Mouse (Mus musculus) liver, embryonic 11.5 days (tissue): ENCODE results near the gene Trim25. TPM values are rescaled to one million over a fixed set of nuclear protein-coding genes. Genes with fewer than 3 reads are reported as not detected.
"Not testable (repeated sequence)": the region's sequence is repeated elsewhere in the genome, so short reads cannot be mapped to it uniquely, and the experiment has no call there.

Experiments
- ATAC-seq: fragments of 200-750 bp; cut with Nextera tagmentation; replicated peaks from 2 replicates; pipeline ENCODE4 v1.8.0; 2017; ENCODE audit warnings: moderate number of reproducible peaks, mild to moderate bottlenecking, moderate TSS enrichment, moderate library complexity; ENCODE audit not compliant: low FRiP score
- DNase-seq: peaks from one replicate; pipeline ENCODE4 v3.0.0-alpha.2; 2017; ENCODE audit warnings: low spot score
- H3K27ac ChIP-seq: fragments of 300-500 bp; sonication (generic); 2 replicates; pipeline ENCODE4 v1.5.1; 2014; ENCODE audit warnings: mild to moderate bottlenecking, low read depth, low read length, control low read depth
- H3K27me3 ChIP-seq: fragments of 300-500 bp; sonication (generic); replicated peaks from 2 replicates; pipeline ENCODE4 v1.6.1; 2014; ENCODE audit warnings: low read length, mixed read lengths; ENCODE audit not compliant: control insufficient read depth, insufficient read depth
- H3K36me3 ChIP-seq: fragments of 300-500 bp; sonication (generic); 2 replicates; pipeline ENCODE4 v1.6.1; 2014; ENCODE audit warnings: mild to moderate bottlenecking, low read length, moderate library complexity, mixed read lengths; ENCODE audit not compliant: control insufficient read depth, insufficient read depth
- H3K4me1 ChIP-seq: fragments of 300-500 bp; sonication (generic); replicated peaks from 2 replicates; pipeline ENCODE4 v1.6.1; 2014; ENCODE audit warnings: low read length, mixed read lengths; ENCODE audit not compliant: control insufficient read depth, insufficient read depth
- H3K4me2 ChIP-seq: fragments of 300-500 bp; sonication (generic); 2 replicates; pipeline ENCODE4 v1.6.1; 2014; ENCODE audit warnings: mild to moderate bottlenecking, control low read depth, moderate library complexity
- H3K4me3 ChIP-seq: fragments of 300-500 bp; sonication (generic); 2 replicates; pipeline ENCODE4 v1.5.1; 2014; ENCODE audit warnings: low read depth, low read length, control low read depth
- H3K9ac ChIP-seq: fragments of 300-500 bp; sonication (generic); 2 replicates; pipeline ENCODE4 v1.6.1; 2014; ENCODE audit warnings: low read depth, low read length, control low read depth
- H3K9me3 ChIP-seq: fragments of 300-500 bp; sonication (generic); 2 replicates; pipeline ENCODE4 v1.6.1; 2016; ENCODE audit warnings: low read length, inconsistent platforms, mixed read lengths; ENCODE audit not compliant: control insufficient read depth
- WGBS: fragments of 180-500 bp; shearing (Covaris S2); extraction: QIAGEN DNeasy Blood & Tissue Kit; methylation state at CpG from one replicate; pipeline ENCODE4 v1.1.7; 2014; 5-methylcytosine and 5-hydroxymethylcytosine counted together
- polyA plus RNA-seq: library from polyadenylated mRNA; unstranded; fragments of >200 nt; fragmentation: Nextera tagmentation; extraction: Ambion mirVana; gene quantifications from 2 replicates; pipeline ENCODE4 v1.2.1, GENCODE M21; 2014

The Trim25 gene
- polyA plus RNA-seq, 1 experiment from 2014 or later = 21.1 TPM

GRCm38 (mm10) chr11:89035552-89035951 is 36.4 kb downstream of the Trim25 start:
- no peaks in the 10 kb centered on the region for H3K27me3 ChIP-seq
- no peaks in the 10 kb centered on the region for H3K4me1 ChIP-seq
- WGBS = 86% methylated on average over 3 of the region's 3 CpGs
- no peaks in the 10 kb centered on the region for H3K9me3 ChIP-seq
- H3K4me2 ChIP-seq = no peak overlapping the region
- no peak overlapping the region for H3K9ac ChIP-seq
- H3K4me3 ChIP-seq = no peak overlapping the region
- H3K36me3 ChIP-seq = peaks cover 7% of the 10 kb centered on the region; the same call in 1 of the 2 replicates
- DNase-seq (no peak), ATAC-seq (no peak)
- no peak overlapping the region for H3K27ac ChIP-seq

- Histone ChIP-seq H3K9ac (no peak overlapping the region), H3K27ac (no peak overlapping the region), H3K9me3 (no peaks in the 10 kb centered on the region), H3K36me3 (peaks cover 10% of the 10 kb centered on the region; the same call in 1 of the 2 replicates), H3K4me2 (no peak overlapping the region), H3K4me1 (no peaks in the 10 kb centered on the region), H3K27me3 (no peaks in the 10 kb centered on the region), H3K4me3 (no peak overlapping the region)
- no peak for ATAC-seq
- 89% methylated on average over 6 of the region's 6 CpGs for WGBS
- DNase-seq = no peak
These were observed 39.3 kb downstream of the Trim25 start for GRCm38 (mm10) chr11:89038496-89038895.

DNA sequence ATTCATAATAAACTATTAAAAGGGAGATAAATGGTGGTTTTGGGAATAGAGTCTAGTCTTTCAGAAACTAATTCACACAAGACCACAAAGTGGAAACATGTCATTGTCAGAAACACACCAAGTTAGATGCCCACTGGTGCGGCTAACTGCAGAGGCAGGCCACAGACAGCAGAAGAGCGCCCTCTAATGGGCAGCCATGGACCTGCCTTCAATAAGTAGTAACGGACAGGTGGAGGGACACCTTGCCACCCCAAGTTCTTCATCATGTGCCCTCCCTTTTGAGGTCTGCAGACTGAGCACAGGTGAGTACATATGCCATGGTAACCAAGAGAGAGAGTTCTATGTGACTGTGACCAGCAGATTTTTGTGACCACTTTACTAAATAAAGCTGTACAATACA is 40.1 kb downstream of the Trim25 start:
- Histone ChIP-seq H3K36me3 (peaks cover 14% of the 10 kb centered on the region; the same call in 1 of the 2 replicates), H3K27me3 (no peaks in the 10 kb centered on the region), H3K27ac (no peak overlapping the region), H3K4me2 (no peak overlapping the region), H3K4me1 (no peaks in the 10 kb centered on the region), H3K9ac (no peak overlapping the region), H3K4me3 (no peak overlapping the region), H3K9me3 (no peaks in the 10 kb centered on the region)
- ATAC-seq (0 out of 2 replicates have a peak, but pooled peaks have one; percentile 43), DNase-seq (no peak)
- 30% methylated on average over 3 of the region's 3 CpGs for WGBS

DNA sequence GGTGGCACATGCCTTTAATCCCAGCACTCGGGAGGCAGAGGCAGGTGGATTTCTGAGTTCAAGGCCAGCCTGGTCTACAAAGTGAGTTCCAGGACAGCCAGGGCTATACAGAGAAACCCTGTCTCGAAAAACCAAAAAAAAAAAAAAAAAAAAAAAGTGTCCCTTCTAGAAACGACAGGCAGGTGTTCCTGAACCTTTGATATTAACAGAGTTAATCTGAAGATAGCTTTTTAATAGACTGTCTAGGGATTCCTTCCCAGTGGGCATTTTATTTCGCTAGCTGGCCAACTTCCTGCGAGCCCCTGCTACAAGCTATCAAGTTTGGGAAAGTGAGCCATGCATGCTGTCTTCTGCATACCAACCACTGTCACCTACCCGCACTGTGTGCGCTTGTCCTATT is 41.9 kb downstream of the Trim25 start:
- peaks cover 24% of the 10 kb centered on the region for H3K36me3 ChIP-seq

GRCm38 (mm10) chr11:89043046-89043445 is 43.9 kb downstream of the Trim25 start:
- Histone ChIP-seq H3K9ac (no peak overlapping the region), H3K4me3 (no peak overlapping the region), H3K4me1 (no peaks in the 10 kb centered on the region), H3K9me3 (no peaks in the 10 kb centered on the region), H3K4me2 (no peak overlapping the region), H3K27me3 (no peaks in the 10 kb centered on the region), H3K36me3 (peaks cover 35% of the 10 kb centered on the region), H3K27ac (no peak overlapping the region)
- DNase-seq (no peak), ATAC-seq (no peak)
- WGBS = 89% methylated on average over 7 of the region's 7 CpGs

More for the DNA sequence above, 41.9 kb downstream of the Trim25 start:
- not testable (repeated sequence) for H3K4me1 ChIP-seq, H3K27me3 ChIP-seq, ATAC-seq, DNase-seq, H3K4me2 ChIP-seq, H3K9ac ChIP-seq, H3K4me3 ChIP-seq, H3K27ac ChIP-seq, H3K9me3 ChIP-seq
- 88% methylated on average over 6 of the region's 7 CpGs for WGBS

GRCm38 (mm10) chr11:89045501-89045900 is 46.3 kb downstream of the Trim25 start:
- not testable (repeated sequence) for H3K9me3 ChIP-seq, H3K27ac ChIP-seq, H3K9ac ChIP-seq, ATAC-seq, DNase-seq, H3K4me1 ChIP-seq, H3K4me2 ChIP-seq, H3K4me3 ChIP-seq, H3K27me3 ChIP-seq
- 93% methylated on average over 3 of the region's 3 CpGs for WGBS
- H3K36me3 ChIP-seq = peaks cover 28% of the 10 kb centered on the region

DNA sequence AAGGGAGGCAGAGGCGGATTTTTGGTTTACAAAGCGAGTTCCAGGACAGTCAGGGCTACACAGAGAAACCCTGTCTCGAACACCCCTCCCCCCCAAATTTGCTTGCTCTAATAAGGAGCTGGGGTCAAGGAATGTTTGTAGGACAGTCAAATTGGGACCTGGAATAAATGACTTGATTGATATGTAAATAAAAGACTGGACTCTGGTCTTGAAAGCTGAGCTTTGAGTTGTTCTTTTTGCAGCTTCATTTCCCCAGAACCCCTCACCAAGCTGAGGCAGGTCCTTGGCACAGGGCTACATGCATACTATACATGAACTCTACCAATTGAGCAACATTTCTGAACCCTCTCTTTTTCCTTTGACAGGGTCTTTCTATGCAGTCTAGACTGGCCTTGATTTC is 46.8 kb downstream of the Trim25 start:
- ATAC-seq (no peak), DNase-seq (no peak)
- Histone ChIP-seq H3K9ac (no peak overlapping the region), H3K27me3 (no peaks in the 10 kb centered on the region), H3K27ac (no peak overlapping the region), H3K4me1 (no peaks in the 10 kb centered on the region), H3K4me2 (no peak overlapping the region), H3K9me3 (no peaks in the 10 kb centered on the region), H3K36me3 (peaks cover 25% of the 10 kb centered on the region), H3K4me3 (no peak overlapping the region)
- WGBS = 88% methylated on average over 3 of the region's 3 CpGs

GRCm38 (mm10) chr11:89051767-89052166 is 52.6 kb downstream of the Trim25 start:
- no peak overlapping the region for H3K27ac ChIP-seq
- H3K9ac ChIP-seq = no peak overlapping the region
- WGBS = 70% methylated on average over 6 of the region's 6 CpGs
- peaks cover 8% of the 10 kb centered on the region for H3K36me3 ChIP-seq
- no peaks in the 10 kb centered on the region for H3K9me3 ChIP-seq
- H3K27me3 ChIP-seq = no peaks in the 10 kb centered on the region
- ATAC-seq (no peak), DNase-seq (no peak)
- H3K4me2 ChIP-seq = no peak overlapping the region
- no peak overlapping the region for H3K4me3 ChIP-seq
- no peaks in the 10 kb centered on the region for H3K4me1 ChIP-seq

DNA sequence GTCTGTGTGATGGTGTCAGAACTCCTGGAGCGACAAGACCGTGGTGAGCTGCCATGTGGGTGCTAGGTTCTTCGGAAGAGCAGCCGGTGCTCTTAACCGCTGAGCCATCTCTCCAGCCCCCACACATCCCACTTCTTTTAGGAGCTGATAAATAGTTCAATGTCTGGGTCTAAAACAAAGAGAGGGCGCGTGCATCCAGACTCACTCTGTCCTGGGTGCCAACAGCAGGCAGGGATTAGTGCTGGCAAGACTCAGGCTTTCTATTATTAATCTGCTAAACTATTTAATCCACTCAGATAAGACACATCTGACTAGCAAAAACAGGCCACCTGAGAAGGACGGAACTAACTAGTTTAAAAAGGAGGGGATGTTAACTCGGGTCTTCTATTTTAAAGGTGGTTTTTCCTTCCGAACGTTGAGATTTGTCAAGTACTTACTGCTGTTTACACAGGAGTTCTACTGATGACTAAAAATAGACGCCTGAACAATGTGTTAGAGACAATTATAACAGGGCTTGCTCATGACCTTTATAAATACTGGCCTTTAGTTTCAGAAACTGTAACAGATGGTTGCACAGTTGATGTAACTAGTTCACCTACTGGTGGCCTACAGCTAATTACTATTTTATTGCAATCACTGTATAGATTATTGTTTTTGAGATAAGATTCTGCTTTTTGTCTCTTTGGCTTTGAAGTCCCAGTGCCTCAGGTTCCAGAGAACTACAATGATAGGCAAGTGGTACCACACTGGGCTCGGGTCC is 56.9 kb downstream of the Trim25 start:
- 84% methylated on average over 13 of the region's 13 CpGs for WGBS
- H3K4me1 ChIP-seq = peaks cover 17% of the 10 kb centered on the region
- no peak overlapping the region for H3K4me2 ChIP-seq
- H3K36me3 ChIP-seq = no peaks in the 10 kb centered on the region
- H3K27me3 ChIP-seq = no peaks in the 10 kb centered on the region
- no peak overlapping the region for H3K27ac ChIP-seq
- ATAC-seq (no peak), DNase-seq (no peak)
- H3K9ac ChIP-seq = no peak overlapping the region
- no peaks in the 10 kb centered on the region for H3K9me3 ChIP-seq
- no peak overlapping the region for H3K4me3 ChIP-seq
